ENCODE assay signal across 36 mouse cellular contexts in the genomic region with DNA sequence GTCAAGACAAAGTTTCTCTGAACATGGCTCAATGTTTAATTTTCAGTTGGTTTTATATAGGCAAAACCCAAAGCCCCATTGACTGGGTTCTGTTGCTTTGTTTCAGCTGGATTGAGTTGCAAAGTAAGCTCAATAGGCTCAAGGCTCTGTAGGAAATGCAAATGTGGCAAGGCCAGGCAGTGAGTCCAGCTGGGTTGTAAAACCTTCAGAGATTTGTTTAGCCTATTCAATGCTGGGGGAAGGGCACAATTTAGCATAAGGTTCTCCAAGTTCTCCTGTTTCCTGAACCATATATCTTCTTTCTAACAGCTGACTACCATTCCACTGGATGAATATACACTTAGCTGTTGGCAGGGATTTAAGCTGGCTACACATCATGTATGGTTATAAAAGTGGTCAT. TPM values are rescaled to one million over a fixed set of nuclear protein-coding genes. Genes with fewer than 3 reads are reported as not detected.
DNase-seq lines count a peak whose midpoint lies in the region; ATAC-seq and TF ChIP-seq lines count a peak whose summit lies in the region.
"Had no signal": no experiment of that assay in that cellular context is flagged by ENCODE, and none has a peak within 500 bp of the region (broad histone marks: within the 10 kb centered on the region; RNA-seq: fewer than 3 reads in every experiment).

No protein-coding gene starts in this region.

- no peak for TF ChIP-seq CTCF in ES-Bruce4 (IDR thresholded peaks at IDR 0.05; ENCODE audit: low read depth, low read length)
- TF ChIP-seq CTCF in brain, embryonic 14.5 days (IDR thresholded peaks at IDR 0.05; ENCODE audit: borderline replicate concordance, extremely low read depth, insufficient read depth, insufficient read length), result no peak

- no peaks in the 10 kb centered on the region for H3K36me3 ChIP-seq in ES-Bruce4 (ENCODE audit: control insufficient read depth, insufficient read depth, low read length, poor library complexity, severe bottlenecking)
- H3K36me3 ChIP-seq: embryonic facial prominence, embryonic 13.5 days; forebrain, embryonic 10.5 days; forebrain, embryonic 15.5 days; heart, embryonic 13.5 days had no signal

- H3K4me1 ChIP-seq in ES-Bruce4 (ENCODE audit: control insufficient read depth, insufficient read depth, low read length), result peaks cover 5% of the 10 kb centered on the region
- H3K4me1 ChIP-seq: embryonic facial prominence, embryonic 13.5 days; forebrain, embryonic 10.5 days; forebrain, embryonic 15.5 days; heart, embryonic 13.5 days had no signal

- no peaks in the 10 kb centered on the region; the same call in 1 of the 2 replicates for H3K27me3 ChIP-seq in ES-Bruce4 (ENCODE audit: control insufficient read depth, insufficient read depth, low read length, poor library complexity, severe bottlenecking)
- H3K27me3 ChIP-seq: embryonic facial prominence, embryonic 13.5 days; forebrain, embryonic 15.5 days; heart, embryonic 13.5 days had no signal

- H3K9ac ChIP-seq in ES-Bruce4 (ENCODE audit: low read depth, poor library complexity, severe bottlenecking), result no peak overlapping the region
- H3K9ac ChIP-seq: embryonic facial prominence, embryonic 13.5 days; forebrain, embryonic 15.5 days; heart, embryonic 13.5 days; hindbrain, embryonic 14.5 days; liver, embryonic 14.5 days; lung, embryonic 14.5 days had no signal

- no peak overlapping the region for H3K4me3 ChIP-seq in ES-Bruce4 (ENCODE audit: low read depth, low read length)
- H3K4me3 ChIP-seq: embryonic facial prominence, embryonic 13.5 days; forebrain, embryonic 10.5 days; forebrain, embryonic 15.5 days; heart, embryonic 13.5 days had no signal

- peaks cover 10% of the 10 kb centered on the region for H3K9me3 ChIP-seq in ES-Bruce4 (replicated peaks; ENCODE audit: control insufficient read depth, insufficient read depth, low read length, poor library complexity, severe bottlenecking)
- H3K9me3 ChIP-seq: embryonic facial prominence, embryonic 13.5 days; forebrain, embryonic 10.5 days; forebrain, embryonic 15.5 days; heart, embryonic 13.5 days had no signal

- TF ChIP-seq POLR2A in ES-Bruce4 (IDR thresholded peaks at IDR 0.05; ENCODE audit: insufficient read depth, low read length), result no peak
- no peak for TF ChIP-seq POLR2A in brain, embryonic 14.5 days (IDR thresholded peaks at IDR 0.05; ENCODE audit: borderline replicate concordance, extremely low read depth, insufficient read depth, insufficient read length, poor library complexity, severe bottlenecking)

- TF ChIP-seq EP300 in ES-Bruce4 (IDR thresholded peaks at IDR 0.05; ENCODE audit: insufficient read depth, low read depth, low read length), result peak; percentile 65; the same call in 1 of the 2 replicates

- ATAC-seq in cerebellum, adult (ENCODE audit: insufficient number of reproducible peaks, low FRiP score, low TSS enrichment), result no peak
- ATAC-seq: forebrain, embryonic 15.5 days; intestine, postnatal 0 days; midbrain, embryonic 16.5 days had no signal

- DNase-seq in heart, adult 11 months, result peak; percentile 66
- no peak for DNase-seq in heart, adult 18-20 months
- peak; percentile 23 for DNase-seq in kidney, postnatal 10 days
- no peak for DNase-seq in kidney, adult 11 months
- DNase-seq in brain, embryonic 14.5 days (ENCODE audit: low read depth), result peak; percentile 9
- DNase-seq in lung, adult 18-20 months, result no peak
- DNase-seq: adrenal gland, postnatal 10 days; cerebellum, adult 11-12 months; cerebellum, postnatal 14 days; gastrocnemius, postnatal 36 days; heart, postnatal 10 days; layer of hippocampus, postnatal 36 days; left cerebral cortex, postnatal 4 days; liver; lung, embryonic 14.5 days; lung, postnatal 14 days; right cerebral cortex, adult 18-20 months; thymus, adult 2 months; thymus, postnatal 4 days had no signal

- H3K27ac ChIP-seq in ES-Bruce4 (ENCODE audit: insufficient read depth, low read length), result peak overlapping the region; percentile 86
- H3K27ac ChIP-seq: embryonic facial prominence, embryonic 13.5 days; forebrain, embryonic 10.5 days; forebrain, embryonic 15.5 days; heart, embryonic 13.5 days; hindbrain, embryonic 14.5 days; liver, embryonic 14.5 days had no signal

RNA-seq across cellular contexts. Expression of gene Klrb1, which starts 12.0 kb away (rescaled TPM):
- not detected for total RNA-seq in heart, adult 18-20 months (2021)
- polyA plus RNA-seq in ES-Bruce4 (2011; ENCODE audit: insufficient read depth, insufficient read length, low read depth, missing spikeins), result not detected in 2 replicates
- 0.19 and 0.23 TPM in 2 replicates for polyA plus RNA-seq in brain, embryonic 14.5 days (2012; rRNA removed)
- total RNA-seq: adrenal gland, postnatal 10 days; ES-E14; gastrocnemius, adult 18-20 months; gastrocnemius, postnatal 36 days; heart, adult 8-10 months; heart, postnatal 10 days; hematopoietic stem cell, adult 5-6 weeks had no signal
- polyA plus RNA-seq: cortical plate, adult 2 months; embryonic facial prominence, embryonic 13.5 days; forebrain, embryonic 10.5 days; forebrain, embryonic 15.5 days; frontal cortex, adult 2 months; heart, embryonic 13.5 days; liver, embryonic 14.5 days; lung, embryonic 14.5 days; midbrain, embryonic 11.5 days; thymus, adult 2 months had no signal

RNA-seq across cellular contexts. Expression of gene Klrb1c, which starts 54.1 kb away (rescaled TPM):
- not detected for total RNA-seq in heart, adult 18-20 months (2021)
- not detected in 2 replicates for polyA plus RNA-seq in ES-Bruce4 (2011; ENCODE audit: insufficient read depth, insufficient read length, low read depth, missing spikeins)
- 0.05 and 0.07 TPM in 2 replicates for polyA plus RNA-seq in brain, embryonic 14.5 days (2012; rRNA removed)
- total RNA-seq: gastrocnemius, adult 18-20 months; gastrocnemius, postnatal 36 days; heart, postnatal 10 days; layer of hippocampus, postnatal 36 days; left cerebral cortex, postnatal 4 days had no signal
- polyA plus RNA-seq: embryonic facial prominence, embryonic 13.5 days; forebrain, embryonic 10.5 days; forebrain, embryonic 15.5 days; frontal cortex, adult 2 months; midbrain, embryonic 11.5 days; midbrain, embryonic 16.5 days had no signal

Comparison
In these comparisons a context has a peak if more than half of its experiments do, and no peak if none do; other contexts are left out.
1. DNase-seq: peak in heart, adult 11 months (single experiment), kidney, postnatal 10 days (single experiment) and brain, embryonic 14.5 days (single experiment); none in heart, adult 18-20 months (0 of 2), kidney, adult 11 months (single experiment) and lung, adult 18-20 months (0 of 2).